Mouse (Mus musculus): ENCODE measurements around the gene Hist2h4.

- no peak for TF ChIP-seq CTCF (IDR thresholded peaks at IDR 0.05; ENCODE audit: low read depth, low read length)
- TF ChIP-seq POLR2A (IDR thresholded peaks at IDR 0.05; ENCODE audit: extremely low read depth, insufficient read depth, low read length) = no peak
These were observed 34.3 kb downstream of the Hist2h4 start for GRCm38 (mm10) chr3:96228828-96229227.

All from liver, adult 2 months (tissue).